Mouse (Mus musculus) liver, embryonic 16.5 days (tissue): ENCODE results near the gene Ctnnd2. TPM values are rescaled to one million over a fixed set of nuclear protein-coding genes. Genes with fewer than 3 reads are reported as not detected.

ENCODE experiments used
- ATAC-seq: fragments of 200-750 bp; cut with Nextera tagmentation; 2 replicates; pipeline ENCODE4 v1.8.0; 2017; ENCODE audit warnings: low read depth, mild to moderate bottlenecking, moderate number of reproducible peaks, moderate library complexity
- H3K27ac ChIP-seq: fragments of 300-500 bp; sonication (generic); 2 replicates; pipeline ENCODE4 v1.5.1; 2014; ENCODE audit warnings: mild to moderate bottlenecking, low read length
- H3K27me3 ChIP-seq: fragments of 300-500 bp; sonication (generic); 2 replicates; pipeline ENCODE4 v1.6.1; 2014; ENCODE audit warnings: low read depth, low read length, mixed read lengths; ENCODE audit not compliant: control insufficient read depth, insufficient read depth
- H3K36me3 ChIP-seq: fragments of 300-500 bp; sonication (generic); 2 replicates; pipeline ENCODE4 v1.6.1; 2014; ENCODE audit warnings: mild to moderate bottlenecking; ENCODE audit not compliant: control insufficient read depth, insufficient read depth
- H3K4me1 ChIP-seq: fragments of 300-500 bp; sonication (generic); 2 replicates; pipeline ENCODE4 v1.6.1; 2014; ENCODE audit warnings: low read depth, low read length, mixed read lengths; ENCODE audit not compliant: control insufficient read depth
- H3K4me2 ChIP-seq: fragments of 300-500 bp; sonication (generic); 2 replicates; pipeline ENCODE4 v1.6.1; 2014; ENCODE audit warnings: low read depth, low read length, mixed read lengths
- H3K4me3 ChIP-seq: fragments of 300-500 bp; sonication (generic); 2 replicates; pipeline ENCODE4 v1.5.1; 2014; ENCODE audit warnings: low read depth, mild to moderate bottlenecking, low read length
- H3K9ac ChIP-seq: fragments of 300-500 bp; sonication (generic); 2 replicates; pipeline ENCODE4 v1.6.1; 2014; ENCODE audit warnings: low read depth, low read length
- H3K9me3 ChIP-seq: fragments of 300-500 bp; sonication (generic); replicated peaks from 2 replicates; pipeline ENCODE4 v1.6.1; 2016; ENCODE audit warnings: low read length; ENCODE audit not compliant: control insufficient read depth
- WGBS: fragments of 180-500 bp; shearing (Covaris S2); extraction: QIAGEN DNeasy Blood & Tissue Kit; methylation state at CpG from one replicate; pipeline ENCODE4 v1.1.7; 2014; ENCODE audit not compliant: insufficient replicate concordance; 5-methylcytosine and 5-hydroxymethylcytosine counted together
- polyA plus RNA-seq: library from polyadenylated mRNA; unstranded; fragments of >200 nt; fragmentation: Nextera tagmentation; extraction: Ambion mirVana; gene quantifications from 2 replicates; pipeline ENCODE4 v1.2.1, GENCODE M21; 2015

Ctnnd2 gene
- polyA plus RNA-seq, 1 experiment from 2014 or later: 0.28 TPM

DNA sequence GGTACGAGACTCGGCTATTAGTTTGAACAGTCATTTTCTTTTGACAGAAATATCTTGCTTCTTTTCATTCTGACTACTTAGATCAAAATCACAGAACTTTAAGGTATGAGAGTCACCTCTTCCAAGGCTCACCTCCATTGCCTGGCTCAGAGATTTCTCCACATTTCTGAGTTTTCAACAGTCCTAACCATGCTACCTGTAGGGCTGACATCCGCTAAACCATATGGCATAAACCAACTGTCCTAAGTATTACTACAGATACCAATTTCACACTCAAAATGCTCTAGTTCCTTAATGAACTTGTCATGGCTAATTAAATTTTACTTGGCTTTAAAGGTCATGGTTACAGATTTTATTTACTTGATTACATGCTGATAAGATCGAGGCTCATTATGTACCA, 786.1 kb downstream of the Ctnnd2 start:
- H3K27ac ChIP-seq: no peak overlapping the region
- no peak overlapping the region for H3K4me3 ChIP-seq
- no peak for ATAC-seq
- no peaks in the 10 kb centered on the region for H3K36me3 ChIP-seq
- no peaks in the 10 kb centered on the region for H3K27me3 ChIP-seq
- no peak overlapping the region for H3K9ac ChIP-seq
- no peaks in the 10 kb centered on the region for H3K9me3 ChIP-seq
- no peaks in the 10 kb centered on the region for H3K4me1 ChIP-seq
- H3K4me2 ChIP-seq: no peak overlapping the region
- WGBS: 73% methylated on average over 4 of the region's 4 CpGs

DNA sequence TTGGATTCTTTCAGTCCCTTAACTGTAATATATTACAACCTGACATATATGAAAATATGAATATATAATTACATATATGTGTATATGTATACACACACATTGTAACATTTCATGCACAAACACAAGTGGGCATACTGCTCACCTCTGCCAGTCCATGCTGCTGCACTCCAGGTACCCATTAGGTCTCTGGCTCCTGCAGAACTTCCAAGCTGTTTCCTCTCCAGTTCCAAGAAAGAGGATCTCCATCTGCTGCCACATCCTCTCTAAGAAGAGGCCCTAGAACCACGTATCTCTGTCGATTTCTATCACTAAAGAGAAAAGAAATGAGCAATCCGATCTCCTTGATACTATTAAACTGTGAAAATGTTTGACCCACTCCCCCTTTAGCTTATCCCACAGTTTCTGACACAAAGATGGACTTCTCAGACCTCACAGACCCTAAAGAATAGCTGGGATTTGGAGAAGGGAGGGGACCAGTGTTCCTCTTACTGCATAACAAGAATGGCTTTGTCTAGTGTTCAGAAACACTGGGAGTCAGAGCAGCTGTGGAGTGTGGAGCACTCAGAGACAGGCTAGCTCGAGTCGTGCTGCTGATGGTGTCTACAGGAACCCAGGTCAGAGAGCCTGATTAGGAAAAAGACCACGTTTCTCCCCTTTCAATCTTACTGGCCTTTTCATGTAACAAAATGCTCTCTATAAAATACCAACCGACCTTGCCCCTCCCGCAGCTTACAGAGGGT, 790.2 kb downstream of the Ctnnd2 start:
- no peak for ATAC-seq
- H3K9me3 ChIP-seq: no peaks in the 10 kb centered on the region
- H3K4me2 ChIP-seq: no peak overlapping the region
- no peak overlapping the region for H3K27ac ChIP-seq
- 45% methylated on average over 8 of the region's 8 CpGs for WGBS
- H3K4me1 ChIP-seq: no peaks in the 10 kb centered on the region
- H3K27me3 ChIP-seq: no peaks in the 10 kb centered on the region
- H3K36me3 ChIP-seq: no peaks in the 10 kb centered on the region
- no peak overlapping the region for H3K9ac ChIP-seq
- no peak overlapping the region for H3K4me3 ChIP-seq

DNA sequence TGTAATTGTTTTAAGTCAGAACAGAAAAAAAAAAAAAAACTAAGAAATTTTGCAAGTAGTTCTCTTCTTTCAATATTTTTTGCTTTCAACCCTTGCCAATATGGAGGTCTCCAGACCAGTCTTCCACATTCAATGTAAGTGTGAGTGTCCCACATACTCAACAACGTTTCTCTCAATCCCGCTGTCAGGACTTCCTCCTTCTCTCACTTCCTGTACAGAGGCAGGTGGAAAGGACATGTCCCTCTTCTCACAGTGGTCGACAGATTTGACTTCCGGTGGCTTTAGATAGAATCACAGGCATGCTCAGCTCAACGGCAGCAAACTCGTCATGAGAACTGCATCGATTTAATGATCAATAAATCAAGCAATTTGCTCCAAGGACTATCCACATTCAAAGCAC, 791.7 kb downstream of the Ctnnd2 start:
- H3K4me2 ChIP-seq: no peak overlapping the region
- H3K4me1 ChIP-seq: no peaks in the 10 kb centered on the region
- no peak for ATAC-seq
- H3K27ac ChIP-seq: no peak overlapping the region
- H3K9ac ChIP-seq: no peak overlapping the region
- H3K9me3 ChIP-seq: no peaks in the 10 kb centered on the region
- H3K36me3 ChIP-seq: no peaks in the 10 kb centered on the region
- no peaks in the 10 kb centered on the region for H3K27me3 ChIP-seq
- 42% methylated on average over 7 of the region's 7 CpGs for WGBS
- no peak overlapping the region for H3K4me3 ChIP-seq

DNA sequence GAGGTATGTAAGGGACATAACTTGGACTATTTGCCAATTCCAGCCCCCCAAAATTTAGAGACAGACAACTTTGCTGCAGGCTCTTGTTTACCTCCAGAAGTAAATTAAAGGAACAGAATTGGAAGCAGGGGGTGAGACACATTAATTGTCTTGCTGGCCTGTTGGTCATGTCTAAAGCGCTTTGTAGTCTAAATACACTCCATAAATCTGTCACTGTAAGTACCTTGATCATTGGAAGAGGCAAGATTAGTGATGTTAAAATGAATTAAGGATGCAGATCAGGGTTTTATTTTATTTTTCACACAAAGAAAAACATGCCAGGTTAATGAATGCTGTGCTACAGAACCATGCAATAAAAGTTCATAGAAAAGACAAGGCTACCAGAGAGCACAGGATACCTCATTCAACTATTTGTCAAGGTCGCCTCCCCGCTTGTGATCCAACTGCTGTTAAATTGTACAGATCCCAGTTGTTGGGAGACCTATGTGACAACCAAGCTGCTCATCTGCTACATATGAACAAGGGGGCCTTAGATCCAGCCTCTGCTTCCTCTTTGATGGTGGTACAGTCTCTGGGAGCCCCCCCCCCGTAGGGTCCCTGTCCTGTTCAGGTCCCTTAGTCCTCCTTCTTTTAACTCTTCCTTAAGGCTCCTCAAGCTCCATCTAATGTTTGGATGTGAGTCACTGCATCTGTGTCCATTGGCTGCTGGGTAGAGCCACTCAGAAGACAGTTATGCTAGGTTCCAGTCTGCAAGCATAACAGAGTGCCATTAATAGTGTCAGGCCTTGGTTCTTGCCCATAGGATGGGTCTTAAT, 792.7 kb downstream of the Ctnnd2 start:
- Histone ChIP-seq H3K9me3 (no peaks in the 10 kb centered on the region), H3K4me1 (no peaks in the 10 kb centered on the region), H3K27ac (no peak overlapping the region), H3K36me3 (no peaks in the 10 kb centered on the region), H3K4me2 (no peak overlapping the region), H3K4me3 (no peak overlapping the region), H3K27me3 (no peaks in the 10 kb centered on the region), H3K9ac (no peak overlapping the region)
- 65% methylated on average over 4 of the region's 4 CpGs for WGBS
- no peak for ATAC-seq

DNA sequence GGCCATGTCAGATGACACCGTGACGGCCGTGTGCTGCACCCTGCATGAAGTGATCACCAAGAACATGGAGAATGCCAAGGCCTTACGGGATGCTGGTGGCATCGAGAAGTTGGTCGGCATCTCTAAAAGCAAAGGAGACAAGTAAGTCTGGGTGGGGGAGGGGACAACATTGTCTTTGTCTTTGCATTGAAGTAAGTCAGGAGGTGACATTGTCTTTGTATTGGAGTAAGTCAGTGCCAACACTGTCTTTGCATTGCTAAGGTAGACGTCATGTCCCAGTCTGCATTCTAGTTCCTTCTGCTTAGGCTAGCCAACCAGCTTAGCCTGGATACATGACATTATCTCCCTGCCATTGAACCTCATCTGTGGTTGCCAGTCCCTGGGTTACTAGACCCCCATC, 794.4 kb downstream of the Ctnnd2 start:
- H3K27me3 ChIP-seq: no peaks in the 10 kb centered on the region
- H3K4me1 ChIP-seq: no peaks in the 10 kb centered on the region
- no peak for ATAC-seq
- no peak overlapping the region for H3K27ac ChIP-seq
- no peaks in the 10 kb centered on the region for H3K36me3 ChIP-seq
- H3K9ac ChIP-seq: no peak overlapping the region
- WGBS: 76% methylated on average over 7 of the region's 7 CpGs
- H3K4me2 ChIP-seq: no peak overlapping the region
- no peak overlapping the region for H3K4me3 ChIP-seq
- H3K9me3 ChIP-seq: no peaks in the 10 kb centered on the region

- Histone ChIP-seq H3K4me1 (no peaks in the 10 kb centered on the region), H3K4me3 (no peak overlapping the region), H3K36me3 (no peaks in the 10 kb centered on the region), H3K27me3 (no peaks in the 10 kb centered on the region), H3K9me3 (no peaks in the 10 kb centered on the region), H3K4me2 (no peak overlapping the region), H3K9ac (no peak overlapping the region), H3K27ac (no peak overlapping the region)
- no peak for ATAC-seq
- 53% methylated on average over 1 of the region's 1 CpGs for WGBS
Measured at GRCm38 (mm10) chr15:30974436-30974835, 802.0 kb downstream of the Ctnnd2 start.

DNA sequence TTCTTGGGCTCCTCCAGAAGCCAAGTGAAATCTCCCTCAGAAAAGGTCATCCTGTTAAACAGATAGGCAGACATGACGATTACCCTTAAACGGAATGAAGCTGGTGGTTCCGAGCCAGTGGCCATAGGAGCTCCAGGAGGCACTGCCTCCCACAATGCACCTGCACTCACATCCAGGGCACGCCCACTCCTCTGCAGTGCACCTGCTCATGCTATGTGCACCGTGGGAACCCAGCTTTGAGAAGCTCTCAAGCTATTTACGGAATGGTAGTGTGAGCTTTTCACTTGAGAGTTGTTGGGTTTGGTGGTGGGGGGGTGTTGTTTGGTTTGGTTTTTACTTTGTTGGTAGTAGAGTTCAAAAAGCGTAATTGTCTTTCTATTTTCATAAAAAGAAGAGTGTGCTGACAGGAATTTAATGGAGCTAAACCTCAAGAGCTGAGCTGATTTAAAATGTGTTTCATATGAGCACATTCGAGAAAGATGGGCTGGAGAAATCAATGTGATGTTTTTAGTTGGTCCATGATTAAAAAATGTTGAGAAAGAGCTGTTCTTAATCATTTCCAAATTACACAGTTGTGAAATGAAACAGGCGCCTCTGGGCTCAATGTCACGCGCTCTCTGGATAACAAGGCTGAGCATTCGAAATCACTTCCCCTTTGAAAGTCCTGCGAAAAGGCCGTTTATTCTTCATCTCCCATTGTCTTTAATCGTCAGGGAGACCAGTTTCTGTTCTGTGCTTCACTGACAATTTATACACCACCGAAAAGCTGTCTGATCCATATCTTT, 802.8 kb downstream of the Ctnnd2 start:
- Histone ChIP-seq H3K36me3 (no peaks in the 10 kb centered on the region), H3K27ac (no peak overlapping the region), H3K9ac (no peak overlapping the region), H3K9me3 (no peaks in the 10 kb centered on the region), H3K4me2 (no peak overlapping the region), H3K4me1 (no peaks in the 10 kb centered on the region), H3K4me3 (no peak overlapping the region), H3K27me3 (no peaks in the 10 kb centered on the region)
- WGBS: 69% methylated on average over 16 of the region's 16 CpGs
- no peak for ATAC-seq

DNA sequence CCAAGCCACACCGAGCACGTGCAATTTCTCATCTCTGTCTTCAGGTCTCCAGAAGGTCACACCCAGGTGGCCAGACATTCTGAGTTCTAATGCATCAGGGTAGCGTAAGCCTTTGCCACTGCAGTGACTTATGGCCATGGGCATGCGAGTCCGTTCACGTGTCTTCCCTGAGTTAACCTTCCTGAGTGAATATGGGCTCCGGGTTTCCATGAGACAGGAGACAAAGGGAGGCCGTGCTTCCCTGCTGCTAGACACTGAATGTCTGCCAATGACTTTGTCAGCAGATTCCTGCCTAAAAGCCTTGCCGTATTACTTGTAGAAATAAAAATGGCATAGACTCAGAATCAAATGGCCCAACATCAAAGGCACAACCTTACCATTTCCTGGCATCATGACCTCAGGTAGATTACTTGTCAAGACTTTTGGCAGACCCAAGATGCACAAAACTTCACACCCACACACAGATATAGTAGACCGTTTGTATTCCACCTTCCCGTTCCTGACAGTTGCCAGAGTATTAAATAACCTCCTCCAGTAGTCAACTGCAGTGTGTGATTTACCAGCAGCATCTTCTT, 804.9 kb downstream of the Ctnnd2 start:
- WGBS: 68% methylated on average over 11 of the region's 11 CpGs
- ATAC-seq: no peak
- H3K9me3 ChIP-seq: no peaks in the 10 kb centered on the region

More for the DNA sequence above, 804.9 kb downstream of the Ctnnd2 start:
- Histone ChIP-seq H3K4me1 (no peaks in the 10 kb centered on the region), H3K4me2 (no peak overlapping the region), H3K36me3 (no peaks in the 10 kb centered on the region), H3K27ac (no peak overlapping the region), H3K4me3 (no peak overlapping the region), H3K9ac (no peak overlapping the region), H3K27me3 (no peaks in the 10 kb centered on the region)
